Mouse (Mus musculus) hindbrain, embryonic 11.5 days (tissue): Measurements from ENCODE around the gene Mboat2. TPM values are rescaled to one million over a fixed set of nuclear protein-coding genes. Genes with fewer than 3 reads are reported as not detected.
A peak's percentile ranks its signal among the peaks of the same experiment; 100 is the strongest.

Experiments used
- ATAC-seq: fragments of 200-750 bp; cut with Nextera tagmentation; 2 replicates; pipeline ENCODE4 v1.8.0; 2017; ENCODE audit warnings: mild to moderate bottlenecking, moderate TSS enrichment, moderate library complexity; ENCODE audit not compliant: low FRiP score
- DNase-seq: peaks from one replicate; pipeline ENCODE4 v3.0.0-alpha.2; 2015; ENCODE audit warnings: low spot score
- H3K27ac ChIP-seq: fragments of 300-500 bp; sonication (generic); 2 replicates; pipeline ENCODE4 v1.5.1; 2014; ENCODE audit warnings: mild to moderate bottlenecking, low read depth, low read length
- H3K27me3 ChIP-seq: fragments of 300-500 bp; sonication (generic); 2 replicates; pipeline ENCODE4 v1.6.1; 2014; ENCODE audit warnings: mild to moderate bottlenecking, low read length, moderate library complexity, mixed read lengths; ENCODE audit not compliant: control insufficient read depth, insufficient read depth
- H3K36me3 ChIP-seq: fragments of 300-500 bp; sonication (generic); 2 replicates; pipeline ENCODE4 v1.6.1; 2014; ENCODE audit warnings: mild to moderate bottlenecking, low read length, moderate library complexity, mixed read lengths; ENCODE audit not compliant: control insufficient read depth, insufficient read depth
- H3K4me1 ChIP-seq: fragments of 300-500 bp; sonication (generic); replicated peaks from 2 replicates; pipeline ENCODE4 v1.6.1; 2014; ENCODE audit warnings: low read length, mixed read lengths; ENCODE audit not compliant: control insufficient read depth, insufficient read depth
- H3K4me2 ChIP-seq: fragments of 300-500 bp; sonication (generic); replicated peaks from 2 replicates; pipeline ENCODE4 v1.6.1; 2014; ENCODE audit warnings: mild to moderate bottlenecking, low read depth, low read length
- H3K4me3 ChIP-seq: fragments of 300-500 bp; sonication (generic); 2 replicates; pipeline ENCODE4 v1.5.1; 2014; ENCODE audit warnings: low read depth, low read length
- H3K9ac ChIP-seq: fragments of 300-500 bp; sonication (generic); 2 replicates; pipeline ENCODE4 v1.6.1; 2014; ENCODE audit warnings: low read depth, low read length
- H3K9me3 ChIP-seq: fragments of 300-500 bp; sonication (generic); 2 replicates; pipeline ENCODE4 v1.6.1; 2016; ENCODE audit warnings: low read length; ENCODE audit not compliant: control insufficient read depth
- WGBS: fragments of 180-500 bp; shearing (Covaris S2); extraction: QIAGEN DNeasy Blood & Tissue Kit; methylation state at CpG from one replicate; pipeline ENCODE4 v1.1.7; 2014; 5-methylcytosine and 5-hydroxymethylcytosine counted together
- polyA plus RNA-seq: library from polyadenylated mRNA; unstranded; fragments of >200 nt; fragmentation: Nextera tagmentation; extraction: Ambion mirVana; gene quantifications from 2 replicates; pipeline ENCODE4 v1.2.1, GENCODE M21; 2014

The Mboat2 gene
- polyA plus RNA-seq, 1 experiment from 2014 or later, result 59.5 TPM

GRCm38 (mm10) chr12:24886800-24887199 is 56.1 kb downstream of the Mboat2 start:
- Histone ChIP-seq H3K9me3 (no peaks in the 10 kb centered on the region), H3K4me3 (no peak overlapping the region), H3K9ac (no peak overlapping the region), H3K27ac (no peak overlapping the region), H3K27me3 (no peaks in the 10 kb centered on the region), H3K4me2 (no peak overlapping the region), H3K36me3 (no peaks in the 10 kb centered on the region), H3K4me1 (no peaks in the 10 kb centered on the region)
- no peak for ATAC-seq
- DNase-seq, result no peak

- H3K27ac ChIP-seq, result no peak overlapping the region
- H3K4me1 ChIP-seq, result peaks cover 8% of the 10 kb centered on the region
- H3K27me3 ChIP-seq, result no peaks in the 10 kb centered on the region
- H3K4me3 ChIP-seq, result no peak overlapping the region
- no peak overlapping the region for H3K4me2 ChIP-seq
- H3K9me3 ChIP-seq, result no peaks in the 10 kb centered on the region
- no peak overlapping the region for H3K9ac ChIP-seq
- 79% methylated on average over 7 of the region's 7 CpGs for WGBS
- no peak for ATAC-seq
- no peaks in the 10 kb centered on the region for H3K36me3 ChIP-seq
- no peak for DNase-seq
These were observed 58.8 kb downstream of the Mboat2 start for GRCm38 (mm10) chr12:24889371-24890051.

GRCm38 (mm10) chr12:24890158-24890557 is 59.5 kb downstream of the Mboat2 start:
- ATAC-seq (no peak), DNase-seq (no peak)
- Histone ChIP-seq H3K9me3 (no peaks in the 10 kb centered on the region), H3K27me3 (no peaks in the 10 kb centered on the region), H3K9ac (no peak overlapping the region), H3K4me2 (no peak overlapping the region), H3K36me3 (no peaks in the 10 kb centered on the region), H3K4me3 (no peak overlapping the region), H3K27ac (no peak overlapping the region), H3K4me1 (peaks cover 8% of the 10 kb centered on the region)
- 92% methylated on average over 2 of the region's 2 CpGs for WGBS

GRCm38 (mm10) chr12:24890684-24891459 is 60.2 kb downstream of the Mboat2 start:
- ATAC-seq (no peak), DNase-seq (no peak)
- Histone ChIP-seq H3K4me2 (no peak overlapping the region), H3K4me1 (peaks cover 8% of the 10 kb centered on the region), H3K27me3 (no peaks in the 10 kb centered on the region), H3K4me3 (no peak overlapping the region), H3K27ac (no peak overlapping the region), H3K36me3 (no peaks in the 10 kb centered on the region), H3K9me3 (no peaks in the 10 kb centered on the region), H3K9ac (no peak overlapping the region)
- WGBS, result 92% methylated on average over 8 of the region's 8 CpGs

- DNase-seq, result no peak
- Histone ChIP-seq H3K9me3 (no peaks in the 10 kb centered on the region), H3K4me3 (no peak overlapping the region), H3K27me3 (no peaks in the 10 kb centered on the region), H3K27ac (no peak overlapping the region), H3K4me1 (peaks cover 8% of the 10 kb centered on the region), H3K9ac (no peak overlapping the region), H3K4me2 (no peak overlapping the region), H3K36me3 (no peaks in the 10 kb centered on the region)
- 84% methylated on average over 4 of the region's 4 CpGs for WGBS
- ATAC-seq, result no peak
These were observed 61.9 kb downstream of the Mboat2 start for GRCm38 (mm10) chr12:24892536-24892935.

GRCm38 (mm10) chr12:24893777-24894468 is 63.2 kb downstream of the Mboat2 start:
- Histone ChIP-seq H3K27ac (peak overlapping the region; percentile 72), H3K4me1 (peaks cover 8% of the 10 kb centered on the region), H3K4me3 (no peak overlapping the region), H3K27me3 (no peaks in the 10 kb centered on the region), H3K9ac (0 out of 2 replicates have a peak overlapping the region, but pooled peaks have one; percentile 27), H3K36me3 (no peaks in the 10 kb centered on the region), H3K4me2 (peak overlapping the region; percentile 17; the same call in 1 of the 2 replicates), H3K9me3 (no peaks in the 10 kb centered on the region)
- DNase-seq (peak; percentile 55), ATAC-seq (peak; percentile 85)
- 16% methylated on average over 10 of the region's 10 CpGs for WGBS

- Histone ChIP-seq H3K27ac (no peak overlapping the region), H3K36me3 (no peaks in the 10 kb centered on the region), H3K4me3 (no peak overlapping the region), H3K9me3 (no peaks in the 10 kb centered on the region), H3K4me1 (peaks cover 8% of the 10 kb centered on the region), H3K9ac (no peak overlapping the region), H3K27me3 (no peaks in the 10 kb centered on the region), H3K4me2 (no peak overlapping the region)
- 89% methylated on average over 5 of the region's 5 CpGs for WGBS
- ATAC-seq (no peak), DNase-seq (no peak)
These were observed 64.7 kb downstream of the Mboat2 start for GRCm38 (mm10) chr12:24895352-24895751.

- Histone ChIP-seq H3K27me3 (no peaks in the 10 kb centered on the region), H3K27ac (no peak overlapping the region), H3K36me3 (no peaks in the 10 kb centered on the region), H3K9ac (no peak overlapping the region), H3K4me2 (no peak overlapping the region), H3K4me3 (no peak overlapping the region), H3K9me3 (no peaks in the 10 kb centered on the region), H3K4me1 (peaks cover 8% of the 10 kb centered on the region)
- ATAC-seq (no peak), DNase-seq (no peak)
- 80% methylated on average over 4 of the region's 4 CpGs for WGBS
These were observed 66.7 kb downstream of the Mboat2 start for GRCm38 (mm10) chr12:24897354-24897753.
